39 mouse cellular contexts compared by ENCODE assay signal in the genomic region with DNA sequence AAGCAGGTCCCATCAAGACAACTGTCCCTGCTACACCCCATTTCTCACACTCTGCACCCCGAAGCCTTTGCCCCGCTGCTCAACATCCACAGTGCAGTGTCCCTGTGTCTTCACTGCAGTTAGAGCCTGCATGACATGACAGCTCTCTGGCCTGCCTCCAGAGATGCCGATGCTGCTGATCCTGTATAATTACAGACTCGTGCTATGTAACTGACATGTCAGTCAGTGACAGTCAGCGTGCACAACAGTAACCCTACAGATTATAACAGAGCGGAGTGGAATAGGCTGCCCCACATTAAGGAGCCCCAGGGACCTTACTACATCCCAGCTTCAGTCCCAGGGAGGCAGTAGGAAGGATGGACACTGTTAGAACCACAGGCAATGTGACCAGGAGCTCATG. TPM values are rescaled to one million over a fixed set of nuclear protein-coding genes. Genes with fewer than 3 reads are reported as not detected.
"Had no signal": no experiment of that assay in that cellular context is flagged by ENCODE, and none has a peak within 500 bp of the region (broad histone marks: within the 10 kb centered on the region; RNA-seq: fewer than 3 reads in every experiment).

No protein-coding gene starts in this region.

RNA-seq across cellular contexts. Expression of a gene that starts 3.4 kb away (rescaled TPM):
- total RNA-seq: hematopoietic stem cell, adult 5-6 weeks; hindbrain, postnatal 0 days; layer of hippocampus, adult 18-20 months; layer of hippocampus, adult 2 months; layer of hippocampus, adult 8-10 months; layer of hippocampus, postnatal 10 days; layer of hippocampus, postnatal 14 days; layer of hippocampus, postnatal 25 days; layer of hippocampus, postnatal 36 days had no signal
- polyA plus RNA-seq: heart, embryonic 12.5 days; heart, embryonic 13.5 days; heart, embryonic 14.5 days; heart, embryonic 15.5 days; heart, embryonic 16.5 days; hindbrain, embryonic 10.5 days; hindbrain, embryonic 11.5 days; hindbrain, embryonic 12.5 days; hindbrain, embryonic 13.5 days; hindbrain, embryonic 14.5 days; hindbrain, embryonic 15.5 days; hindbrain, embryonic 16.5 days; hindbrain, postnatal 0 days; inflammation-experienced regulatory T-cells, adult 6 months; intestine, embryonic 14.5 days; intestine, embryonic 15.5 days; intestine, embryonic 16.5 days; intestine, postnatal 0 days; kidney, embryonic 14.5 days; kidney, embryonic 15.5 days; kidney, embryonic 16.5 days had no signal

RNA-seq across cellular contexts. Expression of a gene that starts 10.3 kb away (rescaled TPM):
- total RNA-seq: hematopoietic stem cell, adult 5-6 weeks had no signal
- polyA plus RNA-seq: heart, embryonic 13.5 days; inflammation-experienced regulatory T-cells, adult 6 months had no signal

RNA-seq across cellular contexts. Expression of a gene that starts 30.7 kb away (rescaled TPM):
- total RNA-seq: heart, postnatal 10 days; heart, postnatal 14 days; heart, postnatal 25 days; heart, postnatal 36 days; heart, postnatal 4 days; hematopoietic stem cell, adult 5-6 weeks; hindbrain, postnatal 0 days; layer of hippocampus, adult 18-20 months; layer of hippocampus, adult 2 months; layer of hippocampus, adult 8-10 months; layer of hippocampus, postnatal 10 days; layer of hippocampus, postnatal 14 days; layer of hippocampus, postnatal 25 days; layer of hippocampus, postnatal 36 days; left cerebral cortex, adult 18-20 months; left cerebral cortex, adult 2 months; left cerebral cortex, adult 8-10 months had no signal
- polyA plus RNA-seq: heart, embryonic 12.5 days; heart, embryonic 13.5 days; heart, embryonic 14.5 days; heart, embryonic 15.5 days; heart, embryonic 16.5 days; heart, postnatal 0 days; inflammation-experienced regulatory T-cells, adult 6 months; large intestine, adult 2 months had no signal
